Mouse (Mus musculus) MEL (cell line): Measurements from ENCODE around the gene Rbpjl. TPM values are rescaled to one million over a fixed set of nuclear protein-coding genes. Genes with fewer than 3 reads are reported as not detected.

Experiments
- DNase-seq: peaks from one replicate; pipeline ENCODE4 v3.0.0; 2011; ENCODE audit warnings: low read depth, low spot score
- H3K27ac ChIP-seq: 2 replicates; pipeline ENCODE4 v1.5.1; 2012; ENCODE audit warnings: low read depth, mild to moderate bottlenecking, control low read depth, low read length, moderate library complexity; ENCODE audit not compliant: control insufficient read depth
- H3K27me3 ChIP-seq, 2 experiments: fragments of 150-350 bp in 1 of 2; sonication (generic) in 1 of 2; 2 replicates each; pipeline ENCODE4 v1.6.1; 2012; ENCODE audit warnings: low read length in 2 of 2, mild to moderate bottlenecking in 2 of 2, improper control_type of control experiment in 1 of 2, moderate library complexity in 1 of 2; ENCODE audit not compliant: insufficient read depth in 2 of 2, control insufficient read depth in 1 of 2
- H3K36me3 ChIP-seq, 2 experiments: 2 replicates each; pipeline ENCODE4 v1.6.1; 2012 to 2014; ENCODE audit warnings: low read length in 2 of 2, improper control_type of control experiment in 1 of 2, inconsistent platforms in 1 of 2, mild to moderate bottlenecking in 1 of 2; ENCODE audit not compliant: insufficient read depth in 2 of 2, control insufficient read depth in 1 of 2
- H3K4me1 ChIP-seq, 2 experiments: fragments of 150-350 bp in 1 of 2; sonication (generic) in 1 of 2; 2 replicates each; pipeline ENCODE4 v1.6.1; 2012; ENCODE audit warnings: low read length in 2 of 2, improper control_type of control experiment in 1 of 2, mild to moderate bottlenecking in 1 of 2; ENCODE audit not compliant: insufficient read depth in 2 of 2, control insufficient read depth in 1 of 2
- H3K4me3 ChIP-seq, 2 experiments: fragments of 150-350 bp in 1 of 2; sonication (generic) in 1 of 2; 2 replicates each; pipeline ENCODE4 v1.5.1; 2012; ENCODE audit warnings: low read depth in 2 of 2, low read length in 2 of 2, mild to moderate bottlenecking in 2 of 2, moderate library complexity in 2 of 2, control low read depth in 1 of 2, improper control_type of control experiment in 1 of 2; ENCODE audit not compliant: control insufficient read depth in 1 of 2, insufficient read depth in 1 of 2
- H3K79me2 ChIP-seq: 2 replicates; pipeline ENCODE4 v1.6.1; 2012; ENCODE audit warnings: mild to moderate bottlenecking, low read length, moderate library complexity; ENCODE audit not compliant: control insufficient read depth, poor library complexity, insufficient read depth
- H3K9ac ChIP-seq: 2 replicates; pipeline ENCODE4 v1.6.1; 2012; ENCODE audit warnings: low read depth, mild to moderate bottlenecking, control low read depth, low read length, moderate library complexity; ENCODE audit not compliant: control insufficient read depth, poor library complexity, severe bottlenecking
- H3K9me3 ChIP-seq: fragments of 150-350 bp; sonication (generic); replicated peaks from 2 replicates; pipeline ENCODE4 v1.6.1; 2012; ENCODE audit warnings: mild to moderate bottlenecking, low read length, improper control_type of control experiment, moderate library complexity; ENCODE audit not compliant: insufficient read depth
- BHLHE40 ChIP-seq: IDR thresholded peaks from 2 replicates; pipeline ENCODE4 v1.6.1; 2012; ENCODE audit warnings: low read depth, mild to moderate bottlenecking, inconsistent platforms, low read length, improper control_type of control experiment, borderline replicate concordance
- CHD2 ChIP-seq: IDR thresholded peaks from 2 replicates; pipeline ENCODE4 v1.6.1; 2011; ENCODE audit warnings: low read length, improper control_type of control experiment
- CTCF ChIP-seq, 3 experiments: IDR thresholded peaks in 2 of 3; conservative IDR thresholded peaks in 1 of 3; 2 replicates each; pipeline ENCODE4 v1.5.1; 2011 to 2012; ENCODE audit warnings: low read length in 3 of 3, low read depth in 2 of 3, mild to moderate bottlenecking in 2 of 3, improper control_type of control experiment in 1 of 3, inconsistent platforms in 1 of 3, mixed read lengths in 1 of 3, moderate library complexity in 1 of 3; ENCODE audit not compliant: control insufficient read depth in 1 of 3, insufficient read depth in 1 of 3, poor library complexity in 1 of 3, severe bottlenecking in 1 of 3
- E2F4 ChIP-seq: IDR thresholded peaks from 2 replicates; pipeline ENCODE4 v1.6.1; 2011; ENCODE audit warnings: low read depth, low read length, improper control_type of control experiment, borderline replicate concordance
- GABPA ChIP-seq: IDR thresholded peaks from 2 replicates; pipeline ENCODE4 v1.6.1; 2012; ENCODE audit warnings: low read depth, mild to moderate bottlenecking, inconsistent platforms, low read length, improper control_type of control experiment, moderate library complexity
- GATA1 ChIP-seq: IDR thresholded peaks from 2 replicates; pipeline ENCODE4 v1.6.1; 2011; ENCODE audit warnings: low read depth, low read length, improper control_type of control experiment
- KAT2A ChIP-seq: conservative IDR thresholded peaks from 2 replicates; pipeline ENCODE4 v1.6.1; 2012; ENCODE audit warnings: low read depth, low read length, improper control_type of control experiment, inconsistent platforms
- MAFK ChIP-seq: IDR thresholded peaks from 2 replicates; pipeline ENCODE4 v1.6.1; 2011; ENCODE audit warnings: low read depth, mild to moderate bottlenecking, low read length, improper control_type of control experiment, borderline replicate concordance
- MAX ChIP-seq: IDR thresholded peaks from 2 replicates; pipeline ENCODE4 v1.6.1; 2011; ENCODE audit warnings: low read length, improper control_type of control experiment
- MXI1 ChIP-seq: IDR thresholded peaks from 2 replicates; pipeline ENCODE4 v1.6.1; 2011; ENCODE audit warnings: mild to moderate bottlenecking, low read depth, low read length, improper control_type of control experiment
- MYB ChIP-seq: IDR thresholded peaks from 2 replicates; pipeline ENCODE4 v1.6.1; 2011; ENCODE audit warnings: mild to moderate bottlenecking, low read depth, low read length, improper control_type of control experiment
- NRF1 ChIP-seq: IDR thresholded peaks from 2 replicates; pipeline ENCODE4 v1.6.1; 2014; ENCODE audit warnings: low read depth, mild to moderate bottlenecking, inconsistent platforms, low read length, improper control_type of control experiment, moderate library complexity; ENCODE audit not compliant: poor library complexity, insufficient read depth, severe bottlenecking
- POLR2A ChIP-seq, 2 experiments: IDR thresholded peaks; 2 replicates each; pipeline ENCODE4 v1.6.1; 2011 to 2012; ENCODE audit warnings: low read length in 2 of 2, mild to moderate bottlenecking in 2 of 2, control low read depth in 1 of 2, improper control_type of control experiment in 1 of 2, low read depth in 1 of 2, moderate library complexity in 1 of 2; ENCODE audit not compliant: control insufficient read depth in 1 of 2, insufficient read depth in 1 of 2, poor library complexity in 1 of 2
- POLR2AphosphoS2 ChIP-seq: IDR thresholded peaks from 2 replicates; pipeline ENCODE4 v1.6.1; 2011; ENCODE audit warnings: low read length, improper control_type of control experiment
- POLR2AphosphoS5 ChIP-seq: IDR thresholded peaks from 2 replicates; pipeline ENCODE4 v1.6.1; 2012; ENCODE audit warnings: low read depth, borderline replicate concordance, mild to moderate bottlenecking, inconsistent platforms, low read length, moderate library complexity, mixed read lengths
- RAD21 ChIP-seq: IDR thresholded peaks from 2 replicates; pipeline ENCODE4 v1.6.1; 2011; ENCODE audit warnings: mild to moderate bottlenecking, low read depth, low read length, improper control_type of control experiment
- SIN3A ChIP-seq: IDR thresholded peaks from 2 replicates; pipeline ENCODE4 v1.6.1; 2012; ENCODE audit warnings: low read length, improper control_type of control experiment, inconsistent platforms
- SMC3 ChIP-seq: IDR thresholded peaks from 2 replicates; pipeline ENCODE4 v1.6.1; 2011; ENCODE audit warnings: low read depth, low read length, improper control_type of control experiment
- TAL1 ChIP-seq: IDR thresholded peaks from 2 replicates; pipeline ENCODE4 v1.6.1; 2012; ENCODE audit warnings: mild to moderate bottlenecking, inconsistent platforms, low read length, moderate library complexity, mixed read lengths
- TBP ChIP-seq: IDR thresholded peaks from 2 replicates; pipeline ENCODE4 v1.8.0; 2011; ENCODE audit warnings: low read depth, low read length, improper control_type of control experiment
- TCF12 ChIP-seq: IDR thresholded peaks from 2 replicates; pipeline ENCODE4 v1.6.1; 2014; ENCODE audit warnings: low read depth, mild to moderate bottlenecking, inconsistent platforms, low read length, improper control_type of control experiment, moderate library complexity
- UBTF ChIP-seq: IDR thresholded peaks from 2 replicates; pipeline ENCODE4 v1.6.1; 2012; ENCODE audit warnings: low read depth, mild to moderate bottlenecking, inconsistent platforms, low read length, improper control_type of control experiment, moderate library complexity, borderline replicate concordance; ENCODE audit not compliant: insufficient read depth
- USF1 ChIP-seq: IDR thresholded peaks from 2 replicates; pipeline ENCODE4 v1.6.1; 2014; ENCODE audit warnings: low read depth, mild to moderate bottlenecking, inconsistent platforms, low read length, improper control_type of control experiment, moderate library complexity
- ZC3H11A ChIP-seq: IDR thresholded peaks from 2 replicates; pipeline ENCODE4 v1.6.1; 2012; ENCODE audit warnings: low read depth, mild to moderate bottlenecking, inconsistent platforms, low read length, improper control_type of control experiment
- ZMIZ1 ChIP-seq: IDR thresholded peaks from 2 replicates; pipeline ENCODE4 v1.6.1; 2012; ENCODE audit warnings: low read depth, mild to moderate bottlenecking, inconsistent platforms, low read length, improper control_type of control experiment, moderate library complexity
- ZNF384 ChIP-seq: IDR thresholded peaks from 2 replicates; pipeline ENCODE4 v1.6.1; 2012; ENCODE audit warnings: low read depth, mild to moderate bottlenecking, inconsistent platforms, low read length, improper control_type of control experiment
- polyA plus RNA-seq, 2 experiments: library from polyadenylated mRNA; stranded (reverse) in 1 of 2; unstranded in 1 of 2; fragments of >175 nt in 1 of 2; fragments of >200 nt in 1 of 2; gene quantifications; 2 replicates each; pipeline versions ENCODE4 v1.2.1 to v1.2.4; 2012; ENCODE audit warnings: low replicate concordance in 2 of 2, low read depth in 1 of 2; ENCODE audit not compliant: insufficient read length in 2 of 2, insufficient read depth in 1 of 2, missing spikeins in 1 of 2
- total RNA-seq: library from RNA; depleted of rRNA; stranded (reverse); fragments of 300-350 nt; gene quantifications from 2 replicates; pipeline ENCODE4 v1.2.3, GENCODE M21; 2012

Rbpjl gene
- total and polyA plus RNA-seq, 3 experiments: 0.07 TPM; not detected in 2

GRCm38 (mm10) chr2:164414581-164414980 lies 11.6 kb downstream of the Rbpjl start:
- no peak for DNase-seq
- no peaks in the 10 kb centered on the region for H3K79me2 ChIP-seq
- no peaks in the 10 kb centered on the region; a peak in 1 of 4 replicates for H3K27me3 ChIP-seq
- no peak overlapping the region for H3K9ac ChIP-seq
- no peaks in the 10 kb centered on the region for H3K9me3 ChIP-seq
- H3K27ac ChIP-seq: no peak overlapping the region
- no peaks in the 10 kb centered on the region for H3K36me3 ChIP-seq
- no peak overlapping the region for H3K4me3 ChIP-seq
- no peaks in the 10 kb centered on the region for H3K4me1 ChIP-seq
- TF ChIP-seq POLR2A (IDR thresholded peaks at IDR 0.05; ENCODE audit: control insufficient read depth in 1 of 2, insufficient read depth in 1 of 2, low read depth in 1 of 2, low read length in 2 of 2, poor library complexity in 1 of 2) (no peak), ZMIZ1 (no peak), TAL1 (no peak), ZNF384 (no peak), MXI1 (no peak), SMC3 (no peak), SIN3A (no peak), KAT2A (no peak), GATA1 (no peak), POLR2AphosphoS2 (no peak)

- H3K36me3 ChIP-seq: no peaks in the 10 kb centered on the region
- H3K27ac ChIP-seq: no peak overlapping the region
- no peak overlapping the region for H3K4me3 ChIP-seq
- peak; percentile 56 for DNase-seq
- H3K4me1 ChIP-seq: no peaks in the 10 kb centered on the region
- no peaks in the 10 kb centered on the region for H3K9me3 ChIP-seq
- H3K79me2 ChIP-seq: no peaks in the 10 kb centered on the region
- TF ChIP-seq ZC3H11A (peak; percentile 57), RAD21 (peak; percentile 84), USF1 (no peak), SMC3 (peak; percentile 85), CTCF (IDR thresholded peaks at IDR 0.05 in 2 of 3, conservative IDR thresholded peaks at IDR 0.05 in 1 of 3; ENCODE audit: control insufficient read depth in 1 of 3, insufficient read depth in 1 of 3, low read depth in 2 of 3, low read length in 3 of 3, poor library complexity in 1 of 3, severe bottlenecking in 1 of 3) (peak; percentile 64 to 83 (median 70)), ZNF384 (peak; percentile 99), POLR2AphosphoS5 (no peak), GABPA (no peak), KAT2A (no peak)
- no peaks in the 10 kb centered on the region; a peak in 1 of 4 replicates for H3K27me3 ChIP-seq
- no peak overlapping the region for H3K9ac ChIP-seq
These were observed 14.3 kb downstream of the Rbpjl start for GRCm38 (mm10) chr2:164417198-164417597.

GRCm38 (mm10) chr2:164418308-164418875 lies 15.5 kb downstream of the Rbpjl start:
- Histone ChIP-seq H3K4me3 (no peak overlapping the region), H3K9me3 (no peaks in the 10 kb centered on the region), H3K27ac (no peak overlapping the region), H3K9ac (no peak overlapping the region), H3K27me3 (no peaks in the 10 kb centered on the region; a peak in 1 of 4 replicates), H3K36me3 (no peaks in the 10 kb centered on the region), H3K4me1 (no peaks in the 10 kb centered on the region), H3K79me2 (no peaks in the 10 kb centered on the region)
- no peak for DNase-seq
- TF ChIP-seq TCF12 (no peak), TBP (no peak), BHLHE40 (no peak), POLR2A (IDR thresholded peaks at IDR 0.05; ENCODE audit: control insufficient read depth in 1 of 2, insufficient read depth in 1 of 2, low read depth in 1 of 2, low read length in 2 of 2, poor library complexity in 1 of 2) (no peak), UBTF (no peak), E2F4 (no peak), RAD21 (no peak), MYB (no peak), TAL1 (no peak), POLR2AphosphoS2 (no peak), MXI1 (no peak), MAX (no peak), CHD2 (no peak), MAFK (no peak), SMC3 (no peak), USF1 (no peak), NRF1 (no peak)
